Mouse (Mus musculus): Measurements from ENCODE around the gene Sema3b. TPM values are rescaled to one million over a fixed set of nuclear protein-coding genes. Genes with fewer than 3 reads are reported as not detected.
"Not testable (repeated sequence)": the region's sequence is repeated elsewhere in the genome, so short reads cannot be mapped to it uniquely, and the experiment has no call there.

The Sema3b gene
- polyA plus RNA-seq, 1 experiment, result not detected

GRCm38 (mm10) chr9:107575579-107576356, 33.3 kb downstream of the Sema3b start:
- TF ChIP-seq FLI1 (IDR thresholded peaks at IDR 0.05; ENCODE audit: low read length), result no peak
- Histone ChIP-seq H3K4me1 (peaks cover 66% of the 10 kb centered on the region), H3K36me3 (replicated peaks; ENCODE audit: low read length) (peaks cover 32% of the 10 kb centered on the region)

GRCm38 (mm10) chr9:107573774-107574173, 35.3 kb downstream of the Sema3b start:
- peaks cover 39% of the 10 kb centered on the region for H3K36me3 ChIP-seq (replicated peaks; ENCODE audit: low read length)
- H3K9me3 ChIP-seq; H3K4me3 ChIP-seq (replicated peaks); H3K27me3 ChIP-seq (replicated peaks): not testable (repeated sequence)
- H3K4me1 ChIP-seq, result peaks cover 63% of the 10 kb centered on the region

More at GRCm38 (mm10) chr9:107575579-107576356, 33.3 kb downstream of the Sema3b start:
- no peak overlapping the region for H3K4me3 ChIP-seq (replicated peaks)
- H3K27me3 ChIP-seq (replicated peaks), result no peaks in the 10 kb centered on the region
- no peaks in the 10 kb centered on the region for H3K9me3 ChIP-seq

DNA sequence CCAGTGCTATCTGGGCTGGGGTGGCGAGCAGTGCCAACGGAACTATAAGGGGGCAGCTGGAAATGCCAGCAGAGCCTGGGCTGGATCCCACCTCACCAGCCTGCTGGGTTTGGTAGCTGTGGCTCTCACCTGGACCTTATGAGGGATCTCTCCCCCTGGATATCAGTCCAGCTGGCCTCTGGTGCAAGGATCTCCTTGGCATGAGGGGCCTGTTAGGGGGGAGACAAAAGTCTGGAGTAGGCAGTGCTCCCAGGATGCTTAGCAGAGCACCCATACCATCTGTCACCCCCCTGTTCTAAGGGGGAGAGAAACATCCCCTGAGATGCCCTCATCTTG, 36.7 kb downstream of the Sema3b start:
- Histone ChIP-seq H3K4me1 (peaks cover 64% of the 10 kb centered on the region), H3K4me3 (replicated peaks) (no peak overlapping the region), H3K27me3 (replicated peaks) (no peaks in the 10 kb centered on the region), H3K36me3 (replicated peaks; ENCODE audit: low read length) (peaks cover 34% of the 10 kb centered on the region), H3K9me3 (no peaks in the 10 kb centered on the region)
- no peak for TF ChIP-seq GATA1 (IDR thresholded peaks at IDR 0.05; ENCODE audit: borderline replicate concordance, low read length)
- no peak for TF ChIP-seq FLI1 (IDR thresholded peaks at IDR 0.05; ENCODE audit: low read length)

- Histone ChIP-seq H3K27me3 (replicated peaks) (no peaks in the 10 kb centered on the region), H3K9me3 (no peaks in the 10 kb centered on the region), H3K4me1 (peaks cover 64% of the 10 kb centered on the region), H3K36me3 (replicated peaks; ENCODE audit: low read length) (peaks cover 37% of the 10 kb centered on the region), H3K4me3 (replicated peaks) (no peak overlapping the region)
- no peak for TF ChIP-seq FLI1 (IDR thresholded peaks at IDR 0.05; ENCODE audit: low read length)
- no peak for TF ChIP-seq GATA1 (IDR thresholded peaks at IDR 0.05; ENCODE audit: borderline replicate concordance, low read length)
Measured at GRCm38 (mm10) chr9:107571534-107572326, 37.3 kb downstream of the Sema3b start.

DNA sequence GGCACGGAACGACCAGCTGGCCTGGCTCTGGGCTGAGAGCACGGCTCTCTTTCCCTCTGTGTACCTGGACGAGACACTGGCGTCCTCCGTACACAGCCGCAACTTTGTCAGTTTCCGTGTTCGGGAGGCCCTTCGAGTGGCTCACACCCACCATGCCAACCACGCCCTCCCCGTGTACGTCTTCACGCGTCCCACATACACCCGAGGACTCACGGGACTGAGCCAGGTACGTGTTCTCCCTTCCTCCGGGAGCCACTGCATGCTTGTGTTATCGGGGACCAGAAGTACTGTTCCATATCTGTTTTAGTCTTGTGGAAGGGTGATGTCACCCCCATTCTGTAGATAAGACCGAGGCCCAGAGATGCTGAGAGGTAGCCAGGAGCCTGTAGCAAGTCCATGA, 38.2 kb downstream of the Sema3b start:
- Histone ChIP-seq H3K4me1 (peaks cover 66% of the 10 kb centered on the region), H3K4me3 (replicated peaks) (no peak overlapping the region)

DNA sequence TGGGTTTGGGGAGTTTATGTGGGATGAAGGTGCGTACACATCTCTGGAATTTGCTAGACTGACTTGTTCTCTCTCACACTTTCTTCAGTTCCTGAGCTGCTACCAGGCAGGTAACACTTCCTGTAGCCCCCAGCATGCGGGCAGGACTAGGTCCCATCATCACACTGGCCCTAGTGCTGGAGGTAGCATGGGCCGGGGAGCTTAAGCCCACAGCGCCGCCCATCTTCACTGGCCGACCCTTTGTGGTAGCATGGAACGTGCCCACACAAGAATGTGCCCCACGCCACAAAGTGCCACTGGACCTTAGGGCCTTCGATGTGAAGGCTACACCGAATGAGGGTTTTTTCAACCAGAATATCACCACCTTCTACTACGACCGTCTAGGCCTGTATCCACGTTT, 39.0 kb downstream of the Sema3b start:
- H3K9me3 ChIP-seq, result no peaks in the 10 kb centered on the region
- TF ChIP-seq GATA1 (IDR thresholded peaks at IDR 0.05; ENCODE audit: borderline replicate concordance, low read length) (no peak), FLI1 (IDR thresholded peaks at IDR 0.05; ENCODE audit: low read length) (no peak)
- H3K27me3 ChIP-seq (replicated peaks), result no peaks in the 10 kb centered on the region
- peak overlapping the region; percentile 96 for H3K4me3 ChIP-seq (replicated peaks)
- H3K36me3 ChIP-seq (replicated peaks; ENCODE audit: low read length), result peaks cover 50% of the 10 kb centered on the region
- H3K4me1 ChIP-seq, result peaks cover 69% of the 10 kb centered on the region

More for the DNA sequence above, 38.2 kb downstream of the Sema3b start:
- Histone ChIP-seq H3K9me3 (no peaks in the 10 kb centered on the region), H3K36me3 (replicated peaks; ENCODE audit: low read length) (peaks cover 44% of the 10 kb centered on the region), H3K27me3 (replicated peaks) (no peaks in the 10 kb centered on the region)
- TF ChIP-seq FLI1 (IDR thresholded peaks at IDR 0.05; ENCODE audit: low read length), result no peak
- no peak for TF ChIP-seq GATA1 (IDR thresholded peaks at IDR 0.05; ENCODE audit: borderline replicate concordance, low read length)

DNA sequence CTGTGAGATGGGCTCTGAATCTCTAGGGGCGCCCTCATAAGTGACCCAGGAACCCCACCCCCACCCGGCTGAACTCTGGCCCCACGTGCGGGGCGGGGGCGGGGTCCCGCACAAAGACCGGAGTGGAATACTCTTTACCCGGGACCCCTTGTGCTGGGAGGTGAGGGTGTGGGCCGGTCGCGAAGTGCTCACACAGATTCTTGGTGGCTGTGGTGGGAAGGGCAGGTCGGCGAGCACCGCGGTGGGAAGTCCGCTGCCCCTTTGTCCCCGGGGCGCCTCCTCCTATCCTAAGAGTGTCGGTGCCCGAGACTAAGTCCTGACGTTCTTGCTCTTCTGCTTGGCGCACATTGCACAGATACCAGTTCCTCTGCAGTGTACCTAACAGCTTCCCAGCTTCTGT, 39.8 kb downstream of the Sema3b start:
- H3K36me3 ChIP-seq (replicated peaks; ENCODE audit: low read length), result peaks cover 57% of the 10 kb centered on the region
- H3K9me3 ChIP-seq, result no peaks in the 10 kb centered on the region
- TF ChIP-seq GATA1 (IDR thresholded peaks at IDR 0.05; ENCODE audit: borderline replicate concordance, low read length) (no peak), FLI1 (IDR thresholded peaks at IDR 0.05; ENCODE audit: low read length) (no peak)
- peak overlapping the region; percentile 96 for H3K4me3 ChIP-seq (replicated peaks)
- H3K27me3 ChIP-seq (replicated peaks), result no peaks in the 10 kb centered on the region
- H3K4me1 ChIP-seq, result peaks cover 76% of the 10 kb centered on the region

DNA sequence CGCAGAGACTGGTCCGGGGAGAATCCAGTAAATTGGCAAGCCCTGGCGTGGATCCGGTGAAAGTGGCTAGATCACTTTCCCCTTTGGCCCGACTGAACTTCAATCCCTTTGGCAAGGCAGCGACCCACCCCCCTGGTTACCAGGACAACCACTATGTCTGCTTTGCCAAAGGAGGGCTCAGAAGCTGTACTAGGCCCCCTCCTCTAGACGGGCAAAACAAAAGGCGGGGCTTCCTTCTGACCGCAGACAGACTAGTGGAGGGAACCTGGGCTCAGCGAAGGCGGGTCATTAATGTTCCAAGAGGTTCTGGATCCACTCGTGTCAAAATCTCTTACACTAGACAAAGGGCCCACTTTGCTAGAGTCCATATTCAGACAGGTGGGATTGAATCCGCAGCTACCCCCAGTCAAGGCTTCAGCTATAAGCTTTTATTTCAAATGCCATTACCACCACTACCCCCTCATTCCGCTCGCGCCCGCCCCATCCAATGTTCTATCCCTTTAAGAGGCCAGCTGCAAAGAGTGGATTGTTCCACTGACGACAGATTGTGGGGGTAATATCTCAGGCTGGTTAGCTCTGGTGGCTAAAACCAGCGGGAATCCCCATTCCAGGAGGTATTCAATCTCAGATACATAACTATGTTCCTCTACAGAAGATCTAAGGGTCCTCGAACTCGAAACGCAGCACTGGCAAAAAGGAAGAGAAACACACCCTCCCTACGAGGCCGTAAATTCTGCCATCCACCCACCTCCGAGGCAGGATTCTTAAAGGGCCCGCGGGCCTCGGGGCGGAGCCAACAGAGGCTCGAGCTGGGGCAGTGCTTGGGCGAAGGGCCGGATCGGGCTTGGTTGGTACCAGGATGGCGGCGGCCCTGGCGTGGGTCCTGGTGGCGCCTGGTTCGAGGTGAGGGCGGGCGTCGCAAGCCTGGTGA, 40.4 kb downstream of the Sema3b start:
- TF ChIP-seq FLI1 (IDR thresholded peaks at IDR 0.05; ENCODE audit: low read length) (no peak), GATA1 (IDR thresholded peaks at IDR 0.05; ENCODE audit: borderline replicate concordance, low read length) (no peak)
- Histone ChIP-seq H3K4me3 (replicated peaks) (peak overlapping the region; percentile 96), H3K9me3 (no peaks in the 10 kb centered on the region), H3K36me3 (replicated peaks; ENCODE audit: low read length) (peaks cover 57% of the 10 kb centered on the region), H3K4me1 (peaks cover 83% of the 10 kb centered on the region), H3K27me3 (replicated peaks) (no peaks in the 10 kb centered on the region)

GRCm38 (mm10) chr9:107567702-107568319, 41.2 kb downstream of the Sema3b start, which contains the start of gene Hyal2:
Hyal2 (plus strand) TSS chr9:107567945.
- H3K4me3 ChIP-seq (replicated peaks), result peak within 1 kb of the TSS; percentile 96
- H3K4me1 ChIP-seq, result peaks cover 84% of the 10 kb centered on the region
- no peaks in the 10 kb centered on the region for H3K9me3 ChIP-seq
- TF ChIP-seq GATA1 (IDR thresholded peaks at IDR 0.05; ENCODE audit: borderline replicate concordance, low read length) (no peak), FLI1 (IDR thresholded peaks at IDR 0.05; ENCODE audit: low read length) (no peak)
- no peaks in the 10 kb centered on the region for H3K27me3 ChIP-seq (replicated peaks)
- H3K36me3 ChIP-seq (replicated peaks; ENCODE audit: low read length), result peaks cover 51% of the 10 kb centered on the region
